Mouse (Mus musculus) yolk sac, embryonic 10.5 days (tissue): Measurements from ENCODE around the gene Olfr430.
"Not testable (repeated sequence)": the region's sequence is repeated elsewhere in the genome, so short reads cannot be mapped to it uniquely, and the experiment has no call there.

Experiments used
- DNase-seq: peaks from one replicate; pipeline ENCODE4 v3.0.0-alpha.2; 2017; ENCODE audit warnings: low spot score

Olfr430 gene

GRCm38 (mm10) chr1:174066305-174066704 lies at the start of gene Olfr430:
TSS of gene Olfr430 (plus strand) at chr1:174066605.
- DNase-seq: no peak

GRCm38 (mm10) chr1:174031698-174032097 lies 34.7 kb upstream of the Olfr430 start, which contains the start of gene Ifi205:
TSS of gene Ifi205 (minus strand) at chr1:174031810.
- no peak for DNase-seq

GRCm38 (mm10) chr1:174035841-174036240 lies 30.6 kb upstream of the Olfr430 start:
- DNase-seq: no peak

GRCm38 (mm10) chr1:174038480-174038879 lies 27.9 kb upstream of the Olfr430 start:
- no peak for DNase-seq

GRCm38 (mm10) chr1:174040523-174041177 lies 25.8 kb upstream of the Olfr430 start, which contains the start of gene Olfr433:
TSS of gene Olfr433 (plus strand) at chr1:174040705.
- DNase-seq: no peak

- not testable (repeated sequence) for DNase-seq
Measured at GRCm38 (mm10) chr1:174042091-174042884, 24.1 kb upstream of the Olfr430 start.

- DNase-seq: no peak
Measured at GRCm38 (mm10) chr1:174044431-174044830, 22.0 kb upstream of the Olfr430 start.

GRCm38 (mm10) chr1:174048227-174048626 lies 18.2 kb upstream of the Olfr430 start:
- not testable (repeated sequence) for DNase-seq

GRCm38 (mm10) chr1:174048893-174049292 lies 17.5 kb upstream of the Olfr430 start, which contains the start of gene Olfr432:
TSS of gene Olfr432 (plus strand) at chr1:174049205.
- DNase-seq: no peak

GRCm38 (mm10) chr1:174049357-174049756 lies 17.0 kb upstream of the Olfr430 start:
- DNase-seq: not testable (repeated sequence)

GRCm38 (mm10) chr1:174050532-174050931 lies 15.9 kb upstream of the Olfr430 start:
- no peak for DNase-seq

GRCm38 (mm10) chr1:174051515-174051914 lies 14.9 kb upstream of the Olfr430 start:
- DNase-seq: no peak

- DNase-seq: no peak
Measured at GRCm38 (mm10) chr1:174051931-174052536, 14.4 kb upstream of the Olfr430 start.

GRCm38 (mm10) chr1:174052981-174053380 lies 13.4 kb upstream of the Olfr430 start:
- no peak for DNase-seq

GRCm38 (mm10) chr1:174055248-174055647 lies 11.2 kb upstream of the Olfr430 start:
- DNase-seq: no peak

- no peak for DNase-seq
Measured at GRCm38 (mm10) chr1:174084031-174084430, 17.6 kb downstream of the Olfr430 start, which contains the start of gene Olfr429. TSS of gene Olfr429 (plus strand) at chr1:174084331.

- DNase-seq: no peak
Measured at GRCm38 (mm10) chr1:174096591-174096990, 30.2 kb downstream of the Olfr430 start, which contains the start of gene Olfr427. TSS of gene Olfr427 (plus strand) at chr1:174096891.

- no peak for DNase-seq
Measured at GRCm38 (mm10) chr1:174103735-174104134, 37.3 kb downstream of the Olfr430 start.

GRCm38 (mm10) chr1:174121062-174121461 lies 54.7 kb downstream of the Olfr430 start, which contains the start of gene Olfr231:
TSS of gene Olfr231 (minus strand) at chr1:174121162.
- DNase-seq: no peak
